30 mouse cellular contexts compared by ENCODE assay signal in genomic region chr10:78049519-78050035, GRCm38 (mm10). TPM values are rescaled to one million over a fixed set of nuclear protein-coding genes. Genes with fewer than 3 reads are reported as not detected.
A peak's percentile ranks its signal among the peaks of the same experiment; 100 is the strongest.
DNase-seq lines count a peak whose midpoint lies in the region; ATAC-seq and TF ChIP-seq lines count a peak whose summit lies in the region.
"Had no signal": no experiment of that assay in that cellular context is flagged by ENCODE, and none has a peak within 500 bp of the region (broad histone marks: within the 10 kb centered on the region; RNA-seq: fewer than 3 reads in every experiment).

No protein-coding gene starts in this region.

- peak; percentile 61 for TF ChIP-seq EP300 in ES-Bruce4 (IDR thresholded peaks at IDR 0.05; ENCODE audit: insufficient read depth, low read depth, low read length)

- H3K4me1 ChIP-seq in E14TG2a.4 (replicated peaks; ENCODE audit: low read depth, low read length) (peaks cover 91% of the 10 kb centered on the region), ES-Bruce4 (ENCODE audit: control insufficient read depth, insufficient read depth, low read length) (peaks cover 7% of the 10 kb centered on the region), ES-E14 (ENCODE audit: control insufficient read depth in 2 of 2, insufficient read depth in 2 of 2, low read length in 2 of 2, poor library complexity in 1 of 2) (peaks cover 6 to 37% of the 10 kb centered on the region in 2 experiments; a peak in 3 of 4 replicates)
- H3K4me1 ChIP-seq in midbrain, embryonic 16.5 days (ENCODE audit: control insufficient read depth, insufficient read depth, low read length): no peaks in the 10 kb centered on the region
- H3K4me1 ChIP-seq: embryonic facial prominence, embryonic 15.5 days; forebrain, embryonic 10.5 days; forebrain, embryonic 12.5 days had no signal

- H3K27me3 ChIP-seq in E14TG2a.4 (ENCODE audit: insufficient read depth, low read length) (no peaks in the 10 kb centered on the region), ES-Bruce4 (ENCODE audit: control insufficient read depth, insufficient read depth, low read length, poor library complexity, severe bottlenecking) (no peaks in the 10 kb centered on the region)
- H3K27me3 ChIP-seq in midbrain, embryonic 16.5 days (ENCODE audit: control insufficient read depth, insufficient read depth, low read depth, low read length): no peaks in the 10 kb centered on the region
- H3K27me3 ChIP-seq: embryonic facial prominence, embryonic 13.5 days; embryonic facial prominence, embryonic 15.5 days; forebrain, embryonic 12.5 days had no signal

- DNase-seq in ES-E14 (ENCODE audit: low read depth, low spot score) (no peak), ZHBTc4 (ENCODE audit: low read depth, low spot score) (peak; percentile 74)
- DNase-seq in kidney, adult 8-10 months: no peak
- no peak for DNase-seq in lung, postnatal 14 days
- DNase-seq: adrenal gland, adult 2 months; adrenal gland, postnatal 10 days; adrenal gland, postnatal 25 days; cerebellum, adult 11 months; cerebellum, adult 18-20 months; cerebellum, adult 8-10 months; cerebellum, adult 9-11 months; cerebellum, postnatal 14 days; cerebellum, postnatal 36 days; embryo, embryonic 11 days had no signal

- H3K36me3 ChIP-seq in E14TG2a.4 (ENCODE audit: insufficient read depth, low read length): peaks cover 47% of the 10 kb centered on the region
- peaks cover 27% of the 10 kb centered on the region for H3K36me3 ChIP-seq in ES-Bruce4 (ENCODE audit: control insufficient read depth, insufficient read depth, low read length, poor library complexity, severe bottlenecking)
- peaks cover 36% of the 10 kb centered on the region for H3K36me3 ChIP-seq in ES-E14 (ENCODE audit: control insufficient read depth, insufficient read depth, low read length, poor library complexity, severe bottlenecking)
- no peaks in the 10 kb centered on the region for H3K36me3 ChIP-seq in midbrain, embryonic 16.5 days (ENCODE audit: control insufficient read depth, insufficient read depth, low read length)
- H3K36me3 ChIP-seq: embryonic facial prominence, embryonic 13.5 days; embryonic facial prominence, embryonic 15.5 days; forebrain, embryonic 10.5 days; forebrain, embryonic 12.5 days had no signal

- H3K9ac ChIP-seq in ES-Bruce4 (ENCODE audit: low read depth, poor library complexity, severe bottlenecking) (peak overlapping the region; percentile 67), ES-E14 (ENCODE audit: insufficient read depth, low read depth, low read length, poor library complexity, severe bottlenecking) (peak overlapping the region; percentile 64)
- H3K9ac ChIP-seq in midbrain, embryonic 16.5 days (ENCODE audit: low read depth, low read length): no peak overlapping the region
- H3K9ac ChIP-seq: embryonic facial prominence, embryonic 13.5 days; embryonic facial prominence, embryonic 15.5 days; forebrain, embryonic 12.5 days had no signal

- no peak for ATAC-seq in midbrain, embryonic 16.5 days
- ATAC-seq: forebrain, embryonic 14.5 days; forebrain, embryonic 16.5 days had no signal

- TF ChIP-seq POLR2A in ES-Bruce4 (IDR thresholded peaks at IDR 0.05; ENCODE audit: insufficient read depth, low read length): peak; percentile 4

- WGBS in midbrain, embryonic 16.5 days: 55% methylated on average over 11 of the region's 11 CpGs

- TF ChIP-seq CTCF in E14TG2a.4 (conservative IDR thresholded peaks at IDR 0.05; ENCODE audit: low read length) (no peak), ES-Bruce4 (IDR thresholded peaks at IDR 0.05; ENCODE audit: low read depth, low read length) (no peak)

- H3K4me3 ChIP-seq in E14TG2a.4 (replicated peaks; ENCODE audit: low read length) (peak overlapping the region; percentile 84), ES-Bruce4 (ENCODE audit: low read depth, low read length) (peak overlapping the region; percentile 72), ES-E14 (ENCODE audit: insufficient read depth in 1 of 2, low read depth in 1 of 2, low read length in 2 of 2, poor library complexity in 1 of 2, severe bottlenecking in 1 of 2) (peak overlapping the region; percentile 63 to 65)
- H3K4me3 ChIP-seq in midbrain, embryonic 16.5 days (ENCODE audit: low read depth, low read length): no peak overlapping the region
- H3K4me3 ChIP-seq: embryonic facial prominence, embryonic 13.5 days; embryonic facial prominence, embryonic 15.5 days; erythroblast, embryonic 14.5 days; forebrain, embryonic 10.5 days; forebrain, embryonic 12.5 days had no signal

- H3K27ac ChIP-seq in ES-Bruce4 (ENCODE audit: insufficient read depth, low read length): peak overlapping the region; percentile 94
- H3K27ac ChIP-seq in ES-E14 (ENCODE audit: insufficient read depth, low read depth, low read length, poor library complexity, severe bottlenecking): peak overlapping the region; percentile 99
- no peak overlapping the region for H3K27ac ChIP-seq in midbrain, embryonic 16.5 days (ENCODE audit: low read length)
- H3K27ac ChIP-seq: embryonic facial prominence, embryonic 13.5 days; embryonic facial prominence, embryonic 15.5 days; forebrain, embryonic 10.5 days; forebrain, embryonic 12.5 days had no signal

- in situ Hi-C loops in ES-E14 (cut with MboI; ENCODE audit: low sequenced_read_pairs in 2 of 2, unreplicated experiment in 2 of 2): no loop called here

- H3K9me3 ChIP-seq in E14TG2a.4 (ENCODE audit: low read length): no peaks in the 10 kb centered on the region
- no peaks in the 10 kb centered on the region for H3K9me3 ChIP-seq in ES-Bruce4 (replicated peaks; ENCODE audit: control insufficient read depth, insufficient read depth, low read length, poor library complexity, severe bottlenecking)
- no peaks in the 10 kb centered on the region for H3K9me3 ChIP-seq in ES-E14 (ENCODE audit: control insufficient read depth, insufficient read depth, low read depth, low read length)
- no peaks in the 10 kb centered on the region for H3K9me3 ChIP-seq in midbrain, embryonic 16.5 days (replicated peaks; ENCODE audit: control insufficient read depth, low read length, poor library complexity, severe bottlenecking)
- H3K9me3 ChIP-seq: embryonic facial prominence, embryonic 13.5 days; embryonic facial prominence, embryonic 15.5 days; forebrain, embryonic 10.5 days; forebrain, embryonic 12.5 days had no signal

- no peak overlapping the region for H3K4me2 ChIP-seq in midbrain, embryonic 16.5 days (ENCODE audit: low read length)
- H3K4me2 ChIP-seq: embryonic facial prominence, embryonic 13.5 days; embryonic facial prominence, embryonic 15.5 days; forebrain, embryonic 12.5 days had no signal

TF ChIP-seq in ES-E14, 5 proteins besides CTCF, POLR2A, EP300 and RAD21:
- TF ChIP-seq ZNF384 (IDR thresholded peaks at IDR 0.05; ENCODE audit: low read depth, low read length) (no peak), MAFK (IDR thresholded peaks at IDR 0.05; ENCODE audit: insufficient read depth, low read depth, low read length) (no peak), HCFC1 (IDR thresholded peaks at IDR 0.05; ENCODE audit: borderline replicate concordance, insufficient read depth, low read length) (no peak), CHD2 (IDR thresholded peaks at IDR 0.05; ENCODE audit: low read depth, low read length) (no peak), ZC3H11A (IDR thresholded peaks at IDR 0.05; ENCODE audit: borderline replicate concordance, low read depth, low read length) (no peak)

RNA-seq across cellular contexts. Expression of gene Aire, which starts 6.2 kb away (rescaled TPM):
- polyA plus RNA-seq in ES-Bruce4 (2011; ENCODE audit: insufficient read depth, insufficient read length, low read depth, missing spikeins): 20.9 and 23.5 TPM in 2 replicates
- 68.3 and 88.3 TPM in 2 replicates for total RNA-seq in ES-E14 (2012; rRNA removed)
- 0.11 and 0.19 TPM in 2 replicates for polyA plus RNA-seq in midbrain, embryonic 16.5 days (2015; fragmentation: Nextera tagmentation; extraction: Ambion mirVana)
- total RNA-seq: adrenal gland, adult 2 months; adrenal gland, postnatal 25 days; adrenal gland, postnatal 4 days; common myeloid progenitor, adult 5-6 weeks; MEL had no signal
- polyA plus RNA-seq: C2C12; erythroblast, embryonic 14.5 days had no signal

RNA-seq across cellular contexts. Expression of gene Dnmt3l, which starts 7.8 kb away (rescaled TPM):
- 175 and 179 TPM in 2 replicates for polyA plus RNA-seq in ES-Bruce4 (2011; ENCODE audit: insufficient read depth, insufficient read length, low read depth, missing spikeins)
- 328 and 388 TPM in 2 replicates for total RNA-seq in ES-E14 (2012; rRNA removed)
- polyA plus RNA-seq in midbrain, embryonic 16.5 days (2015; fragmentation: Nextera tagmentation; extraction: Ambion mirVana): not detected in 2 replicates
- total RNA-seq: MEL had no signal
- polyA plus RNA-seq: brain, embryonic 14.5 days; C2C12; embryonic facial prominence, embryonic 11.5 days; erythroblast, embryonic 14.5 days; forebrain, embryonic 10.5 days; forebrain, embryonic 12.5 days; forebrain, embryonic 14.5 days; forebrain, embryonic 16.5 days had no signal

RNA-seq across cellular contexts. Expression of gene Icosl, which starts 19.5 kb away (rescaled TPM):
- polyA plus RNA-seq in ES-Bruce4 (2011; ENCODE audit: insufficient read depth, insufficient read length, low read depth, missing spikeins): 12.7 and 13.5 TPM in 2 replicates
- 30.5 and 31.7 TPM in 2 replicates for total RNA-seq in ES-E14 (2012; rRNA removed)
- 0.52 and 0.64 TPM in 2 replicates for polyA plus RNA-seq in midbrain, embryonic 16.5 days (2015; fragmentation: Nextera tagmentation; extraction: Ambion mirVana)
- total RNA-seq: MEL had no signal

RNA-seq across cellular contexts. Expression of gene Pfkl, which starts 39.7 kb away (rescaled TPM):
- 100 and 102 TPM in 2 replicates for polyA plus RNA-seq in ES-Bruce4 (2011; ENCODE audit: insufficient read depth, insufficient read length, low read depth, missing spikeins)
- 138 and 230 TPM in 2 replicates for total RNA-seq in ES-E14 (2012; rRNA removed)
- 129 and 133 TPM in 2 replicates for polyA plus RNA-seq in midbrain, embryonic 16.5 days (2015; fragmentation: Nextera tagmentation; extraction: Ambion mirVana)

Comparison
In these comparisons a context has a peak if more than half of its experiments do, and no peak if none do; other contexts are left out.
1. RNA of gene Aire, which starts 6.2 kb away (polyA plus RNA-seq): 20.9 to 23.5 TPM in ES-Bruce4; 0.11 to 0.19 TPM in midbrain, embryonic 16.5 days; every median in the first group is over 10 times any median in the second.
2. RNA of gene Dnmt3l, which starts 7.8 kb away (polyA plus RNA-seq): 175 to 179 TPM in ES-Bruce4; not detected in midbrain, embryonic 16.5 days; every median in the first group is over 100 times any median in the second.